Mouse (Mus musculus): ENCODE data around the gene Samd4. TPM values are rescaled to one million over a fixed set of nuclear protein-coding genes. Genes with fewer than 3 reads are reported as not detected.

Gene Samd4
- polyA plus RNA-seq, 1 experiment from 2014 or later: 11.1 TPM

GRCm38 (mm10) chr14:46968046-46968445 is 85.4 kb downstream of the Samd4 start:
- Histone ChIP-seq H3K9me3 (no peaks in the 10 kb centered on the region), H3K27ac (peak overlapping the region; percentile 62; the same call in 1 of the 2 replicates), H3K27me3 (ENCODE audit: insufficient read depth, poor library complexity, severe bottlenecking) (no peaks in the 10 kb centered on the region), H3K36me3 (peaks cover 14% of the 10 kb centered on the region; the same call in 1 of the 2 replicates), H3K4me1 (peaks cover 50% of the 10 kb centered on the region), H3K4me3 (no peak overlapping the region)
- DNase-seq (ENCODE audit: low spot score): no peak
- 61% methylated on average over 11 of the region's 11 CpGs for WGBS

- peaks cover 14% of the 10 kb centered on the region; the same call in 1 of the 2 replicates for H3K36me3 ChIP-seq
- no peaks in the 10 kb centered on the region for H3K27me3 ChIP-seq (ENCODE audit: insufficient read depth, poor library complexity, severe bottlenecking)
- H3K27ac ChIP-seq: no peak overlapping the region
- WGBS: 86% methylated on average over 3 of the region's 3 CpGs
- H3K4me3 ChIP-seq: no peak overlapping the region
- no peak for DNase-seq (ENCODE audit: low spot score)
- H3K9me3 ChIP-seq: no peaks in the 10 kb centered on the region
- peaks cover 36% of the 10 kb centered on the region for H3K4me1 ChIP-seq
These were observed 88.0 kb downstream of the Samd4 start for GRCm38 (mm10) chr14:46970673-46971072.

GRCm38 (mm10) chr14:46971802-46972201 is 89.1 kb downstream of the Samd4 start:
- Histone ChIP-seq H3K27me3 (ENCODE audit: insufficient read depth, poor library complexity, severe bottlenecking) (no peaks in the 10 kb centered on the region), H3K27ac (no peak overlapping the region), H3K4me1 (peaks cover 29% of the 10 kb centered on the region), H3K4me3 (no peak overlapping the region), H3K36me3 (peaks cover 14% of the 10 kb centered on the region; the same call in 1 of the 2 replicates), H3K9me3 (no peaks in the 10 kb centered on the region)
- WGBS: 81% methylated on average over 2 of the region's 2 CpGs
- no peak for DNase-seq (ENCODE audit: low spot score)

- WGBS: 63% methylated on average over 9 of the region's 9 CpGs
These were observed 92.2 kb downstream of the Samd4 start for GRCm38 (mm10) chr14:46974874-46975273.

GRCm38 (mm10) chr14:46975969-46976368 is 93.3 kb downstream of the Samd4 start:
- 70% methylated on average over 4 of the region's 4 CpGs for WGBS
- Histone ChIP-seq H3K27me3 (ENCODE audit: insufficient read depth, poor library complexity, severe bottlenecking) (no peaks in the 10 kb centered on the region), H3K27ac (no peak overlapping the region), H3K4me3 (no peak overlapping the region), H3K9me3 (no peaks in the 10 kb centered on the region), H3K4me1 (peaks cover 46% of the 10 kb centered on the region), H3K36me3 (peaks cover 9% of the 10 kb centered on the region; the same call in 1 of the 2 replicates)
- no peak for DNase-seq (ENCODE audit: low spot score)

More at GRCm38 (mm10) chr14:46974874-46975273, 92.2 kb downstream of the Samd4 start:
- Histone ChIP-seq H3K27ac (no peak overlapping the region), H3K4me3 (no peak overlapping the region), H3K9me3 (no peaks in the 10 kb centered on the region), H3K27me3 (ENCODE audit: insufficient read depth, poor library complexity, severe bottlenecking) (no peaks in the 10 kb centered on the region), H3K36me3 (peaks cover 11% of the 10 kb centered on the region; the same call in 1 of the 2 replicates), H3K4me1 (peaks cover 36% of the 10 kb centered on the region)
- DNase-seq (ENCODE audit: low spot score): no peak

GRCm38 (mm10) chr14:46976712-46977111 is 94.1 kb downstream of the Samd4 start:
- Histone ChIP-seq H3K27me3 (ENCODE audit: insufficient read depth, poor library complexity, severe bottlenecking) (no peaks in the 10 kb centered on the region), H3K36me3 (peaks cover 2% of the 10 kb centered on the region; the same call in 1 of the 2 replicates), H3K4me1 (peaks cover 54% of the 10 kb centered on the region), H3K27ac (no peak overlapping the region), H3K4me3 (no peak overlapping the region), H3K9me3 (no peaks in the 10 kb centered on the region)
- 73% methylated on average over 11 of the region's 11 CpGs for WGBS
- DNase-seq (ENCODE audit: low spot score): no peak

- Histone ChIP-seq H3K36me3 (no peaks in the 10 kb centered on the region), H3K4me3 (no peak overlapping the region), H3K27me3 (ENCODE audit: insufficient read depth, poor library complexity, severe bottlenecking) (no peaks in the 10 kb centered on the region), H3K27ac (peak overlapping the region; percentile 42; the same call in 1 of the 2 replicates), H3K4me1 (peaks cover 62% of the 10 kb centered on the region), H3K9me3 (no peaks in the 10 kb centered on the region)
- 55% methylated on average over 10 of the region's 10 CpGs for WGBS
- no peak for DNase-seq (ENCODE audit: low spot score)
These were observed 95.0 kb downstream of the Samd4 start for GRCm38 (mm10) chr14:46977660-46978059.

GRCm38 (mm10) chr14:46979172-46979571 is 96.5 kb downstream of the Samd4 start:
- Histone ChIP-seq H3K4me3 (no peak overlapping the region), H3K4me1 (peaks cover 65% of the 10 kb centered on the region), H3K27ac (no peak overlapping the region), H3K36me3 (no peaks in the 10 kb centered on the region), H3K9me3 (no peaks in the 10 kb centered on the region), H3K27me3 (ENCODE audit: insufficient read depth, poor library complexity, severe bottlenecking) (no peaks in the 10 kb centered on the region)
- no peak for DNase-seq (ENCODE audit: low spot score)
- 78% methylated on average over 5 of the region's 5 CpGs for WGBS

GRCm38 (mm10) chr14:46980736-46981438 is 98.2 kb downstream of the Samd4 start:
- peaks cover 68% of the 10 kb centered on the region for H3K4me1 ChIP-seq
- H3K27ac ChIP-seq: peak overlapping the region; percentile 22; the same call in 1 of the 2 replicates

GRCm38 (mm10) chr14:46982106-46982505 is 99.5 kb downstream of the Samd4 start:
- H3K27ac ChIP-seq: no peak overlapping the region
- peaks cover 61% of the 10 kb centered on the region for H3K4me1 ChIP-seq
- no peaks in the 10 kb centered on the region for H3K9me3 ChIP-seq
- no peak for DNase-seq (ENCODE audit: low spot score)
- H3K4me3 ChIP-seq: no peak overlapping the region
- H3K36me3 ChIP-seq: no peaks in the 10 kb centered on the region
- no peaks in the 10 kb centered on the region for H3K27me3 ChIP-seq (ENCODE audit: insufficient read depth, poor library complexity, severe bottlenecking)
- WGBS: 83% methylated on average over 6 of the region's 6 CpGs

More at GRCm38 (mm10) chr14:46980736-46981438, 98.2 kb downstream of the Samd4 start:
- H3K36me3 ChIP-seq: no peaks in the 10 kb centered on the region
- no peak for DNase-seq (ENCODE audit: low spot score)
- no peak overlapping the region for H3K4me3 ChIP-seq
- H3K27me3 ChIP-seq (ENCODE audit: insufficient read depth, poor library complexity, severe bottlenecking): no peaks in the 10 kb centered on the region
- H3K9me3 ChIP-seq: no peaks in the 10 kb centered on the region
- 61% methylated on average over 17 of the region's 17 CpGs for WGBS

- H3K4me3 ChIP-seq: no peak overlapping the region
- H3K4me1 ChIP-seq: peaks cover 47% of the 10 kb centered on the region
- H3K36me3 ChIP-seq: no peaks in the 10 kb centered on the region
- 76% methylated on average over 8 of the region's 8 CpGs for WGBS
- no peak overlapping the region for H3K27ac ChIP-seq
- H3K9me3 ChIP-seq: no peaks in the 10 kb centered on the region
- DNase-seq (ENCODE audit: low spot score): no peak
- no peaks in the 10 kb centered on the region for H3K27me3 ChIP-seq (ENCODE audit: insufficient read depth, poor library complexity, severe bottlenecking)
These were observed 102.0 kb downstream of the Samd4 start for GRCm38 (mm10) chr14:46984542-46985125.

GRCm38 (mm10) chr14:46989694-46990093 is 107.0 kb downstream of the Samd4 start:
- H3K9me3 ChIP-seq: no peaks in the 10 kb centered on the region
- WGBS: 40% methylated on average over 4 of the region's 4 CpGs
- DNase-seq (ENCODE audit: low spot score): no peak
- no peak overlapping the region for H3K4me3 ChIP-seq
- no peak overlapping the region for H3K27ac ChIP-seq
- H3K27me3 ChIP-seq (ENCODE audit: insufficient read depth, poor library complexity, severe bottlenecking): no peaks in the 10 kb centered on the region
- peaks cover 37% of the 10 kb centered on the region for H3K4me1 ChIP-seq
- H3K36me3 ChIP-seq: no peaks in the 10 kb centered on the region

GRCm38 (mm10) chr14:46990450-46990849 is 107.8 kb downstream of the Samd4 start:
- 85% methylated on average over 3 of the region's 3 CpGs for WGBS
- Histone ChIP-seq H3K27ac (no peak overlapping the region), H3K27me3 (ENCODE audit: insufficient read depth, poor library complexity, severe bottlenecking) (no peaks in the 10 kb centered on the region), H3K4me3 (no peak overlapping the region), H3K4me1 (peaks cover 34% of the 10 kb centered on the region), H3K36me3 (no peaks in the 10 kb centered on the region), H3K9me3 (no peaks in the 10 kb centered on the region)
- DNase-seq (ENCODE audit: low spot score): no peak
